Comparison of ENCODE assay signal across 12 mouse cellular contexts in the genomic region with DNA sequence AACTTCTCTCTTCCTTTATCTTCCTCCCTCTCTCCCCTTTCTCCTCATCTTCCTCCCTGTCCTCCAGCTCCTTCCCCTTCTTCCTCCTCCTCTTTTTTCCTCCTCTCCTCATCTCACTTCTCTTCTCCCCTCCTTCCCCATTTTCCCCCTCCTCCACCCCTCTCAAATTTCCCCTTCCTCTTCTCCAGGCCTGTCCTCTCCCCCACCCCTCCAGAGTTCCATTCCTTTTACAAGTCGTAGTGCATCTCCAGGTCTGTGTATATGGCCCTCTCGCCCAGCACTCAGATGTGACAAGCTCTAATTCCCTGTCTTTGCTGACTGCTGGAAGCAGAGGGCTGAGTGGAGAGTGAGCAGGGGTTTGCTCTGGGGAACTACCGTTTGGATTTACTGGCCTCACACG. TPM values are rescaled to one million over a fixed set of nuclear protein-coding genes. Genes with fewer than 3 reads are reported as not detected.
DNase-seq lines count a peak whose midpoint lies in the region; ATAC-seq and TF ChIP-seq lines count a peak whose summit lies in the region.
"Had no signal": no experiment of that assay in that cellular context is flagged by ENCODE, and none has a peak within 500 bp of the region (broad histone marks: within the 10 kb centered on the region; RNA-seq: fewer than 3 reads in every experiment).

No protein-coding gene starts in this region.

- H3K36me3 ChIP-seq in heart, embryonic 11.5 days (ENCODE audit: control insufficient read depth, insufficient read depth, low read length): no peaks in the 10 kb centered on the region
- no peaks in the 10 kb centered on the region for H3K36me3 ChIP-seq in midbrain, embryonic 10.5 days
- H3K36me3 ChIP-seq in midbrain, postnatal 0 days (ENCODE audit: insufficient read depth, low read length): no peaks in the 10 kb centered on the region
- H3K36me3 ChIP-seq in limb, embryonic 15.5 days: no peaks in the 10 kb centered on the region
- no peaks in the 10 kb centered on the region for H3K36me3 ChIP-seq in stomach, postnatal 0 days (ENCODE audit: control insufficient read depth, insufficient read depth, low read length)

- no peak overlapping the region for H3K27ac ChIP-seq in heart, embryonic 11.5 days (ENCODE audit: low read depth, low read length)
- H3K27ac ChIP-seq in midbrain, embryonic 10.5 days (replicated peaks): peak overlapping the region; percentile 85
- no peak overlapping the region for H3K27ac ChIP-seq in midbrain, postnatal 0 days (ENCODE audit: low read depth, low read length)
- no peak overlapping the region for H3K27ac ChIP-seq in limb, embryonic 15.5 days
- no peak overlapping the region for H3K27ac ChIP-seq in stomach, postnatal 0 days (replicated peaks)

- peak overlapping the region; percentile 24; the same call in 1 of the 2 replicates for H3K4me3 ChIP-seq in heart, embryonic 11.5 days (ENCODE audit: low read depth, low read length)
- peak overlapping the region; percentile 31 for H3K4me3 ChIP-seq in midbrain, embryonic 10.5 days
- H3K4me3 ChIP-seq in midbrain, postnatal 0 days (ENCODE audit: low read depth, low read length): no peak overlapping the region
- H3K4me3 ChIP-seq in limb, embryonic 15.5 days: no peak overlapping the region
- no peak overlapping the region for H3K4me3 ChIP-seq in stomach, postnatal 0 days (ENCODE audit: low read depth, low read length)

- DNase-seq in heart, postnatal 14 days: no peak
- DNase-seq in midbrain, embryonic 10.5 days (ENCODE audit: low spot score): no peak
- no peak for DNase-seq in midbrain, postnatal 0 days (ENCODE audit: low spot score)
- no peak for DNase-seq in stomach, postnatal 0 days (ENCODE audit: low spot score)
- no peak for DNase-seq in frontal cortex, postnatal 36 days (ENCODE audit: low spot score in 2 of 2)
- DNase-seq in testis, postnatal 14 days (ENCODE audit: low spot score): no peak
- DNase-seq: adrenal gland, postnatal 25 days; cerebellum, adult 8-10 months; kidney, adult 11 months had no signal

- H3K9me3 ChIP-seq in heart, embryonic 11.5 days (replicated peaks; ENCODE audit: control insufficient read depth, low read length): no peaks in the 10 kb centered on the region
- no peaks in the 10 kb centered on the region for H3K9me3 ChIP-seq in midbrain, embryonic 10.5 days (replicated peaks)
- H3K9me3 ChIP-seq in midbrain, postnatal 0 days (ENCODE audit: low read length): no peaks in the 10 kb centered on the region
- no peaks in the 10 kb centered on the region for H3K9me3 ChIP-seq in limb, embryonic 15.5 days
- H3K9me3 ChIP-seq in stomach, postnatal 0 days (ENCODE audit: control insufficient read depth, low read length): no peaks in the 10 kb centered on the region

- no peak for TF ChIP-seq CTCF in midbrain, postnatal 0 days (IDR thresholded peaks at IDR 0.05)
- no peak for TF ChIP-seq CTCF in stomach, postnatal 0 days (IDR thresholded peaks at IDR 0.05; ENCODE audit: low read depth)

- H3K27me3 ChIP-seq in heart, embryonic 11.5 days (ENCODE audit: control insufficient read depth, insufficient read depth, low read length): peaks cover 20% of the 10 kb centered on the region
- H3K27me3 ChIP-seq in midbrain, embryonic 10.5 days (ENCODE audit: low read depth, poor library complexity, severe bottlenecking): peaks cover 87% of the 10 kb centered on the region
- H3K27me3 ChIP-seq in midbrain, postnatal 0 days (ENCODE audit: insufficient read depth, low read length): 0 out of 2 replicates have a peak, but pooled peaks cover 5% of the 10 kb centered on the region
- H3K27me3 ChIP-seq in limb, embryonic 15.5 days: peaks cover 29% of the 10 kb centered on the region
- H3K27me3 ChIP-seq in stomach, postnatal 0 days (ENCODE audit: control insufficient read depth, insufficient read depth, low read length): no peaks in the 10 kb centered on the region
- H3K27me3 ChIP-seq: Patski had no signal

- no peak for TF ChIP-seq EP300 in stomach, postnatal 0 days (optimal IDR thresholded peaks at IDR 0.05)

- intact Hi-C loops in heart, postnatal 14 days (cut with DNase I): no loop called here

- 18% methylated on average over 4 of the region's 4 CpGs for WGBS in heart, embryonic 11.5 days (ENCODE audit: insufficient replicate concordance)
- WGBS in midbrain, embryonic 10.5 days: 12% methylated on average over 4 of the region's 4 CpGs
- WGBS in midbrain, postnatal 0 days: 12% methylated on average over 4 of the region's 4 CpGs
- 20% methylated on average over 4 of the region's 4 CpGs for WGBS in limb, embryonic 15.5 days
- 33% methylated on average over 4 of the region's 4 CpGs for WGBS in stomach, postnatal 0 days

- H3K4me2 ChIP-seq in heart, embryonic 11.5 days: peak overlapping the region; percentile 65
- no peak overlapping the region for H3K4me2 ChIP-seq in midbrain, postnatal 0 days (ENCODE audit: low read depth, low read length, poor library complexity, severe bottlenecking)
- H3K4me2 ChIP-seq in limb, embryonic 15.5 days: peak overlapping the region; percentile 31; the same call in 1 of the 2 replicates
- peak overlapping the region; percentile 48; the same call in 1 of the 2 replicates for H3K4me2 ChIP-seq in stomach, postnatal 0 days (replicated peaks; ENCODE audit: low read depth)

- no peak overlapping the region; the same call in 1 of the 2 replicates for H3K9ac ChIP-seq in heart, embryonic 11.5 days (ENCODE audit: low read depth, low read length)
- no peak overlapping the region for H3K9ac ChIP-seq in midbrain, postnatal 0 days (replicated peaks; ENCODE audit: low read length, poor library complexity, severe bottlenecking)
- H3K9ac ChIP-seq in limb, embryonic 15.5 days: no peak overlapping the region
- H3K9ac ChIP-seq in stomach, postnatal 0 days (ENCODE audit: low read length): no peak overlapping the region

- H3K4me1 ChIP-seq in heart, embryonic 11.5 days (ENCODE audit: control insufficient read depth, insufficient read depth, low read length): peaks cover 22% of the 10 kb centered on the region
- peaks cover 90% of the 10 kb centered on the region for H3K4me1 ChIP-seq in midbrain, embryonic 10.5 days
- H3K4me1 ChIP-seq in midbrain, postnatal 0 days (ENCODE audit: insufficient read depth, low read length): peaks cover 16% of the 10 kb centered on the region; the same call in 1 of the 2 replicates
- H3K4me1 ChIP-seq in limb, embryonic 15.5 days: peaks cover 53% of the 10 kb centered on the region
- H3K4me1 ChIP-seq in stomach, postnatal 0 days (replicated peaks; ENCODE audit: control insufficient read depth, insufficient read depth): peaks cover 3% of the 10 kb centered on the region

- no peak for ATAC-seq in heart, embryonic 11.5 days (replicated peaks; ENCODE audit: insufficient number of reproducible peaks, low FRiP score, low TSS enrichment)
- ATAC-seq in midbrain, postnatal 0 days (ENCODE audit: low FRiP score): no peak
- no peak for ATAC-seq in limb, embryonic 15.5 days (ENCODE audit: insufficient number of reproducible peaks, low FRiP score, low TSS enrichment, low read depth)
- no peak for ATAC-seq in stomach, postnatal 0 days (ENCODE audit: low FRiP score, low TSS enrichment)
- ATAC-seq: Patski had no signal

RNA-seq across cellular contexts. Expression of gene Macrod1, which starts 14.2 kb away (rescaled TPM):
- polyA plus RNA-seq in heart, embryonic 11.5 days (2014; fragmentation: Nextera tagmentation; extraction: Ambion mirVana): 13.3 and 16.7 TPM in 2 replicates
- 100 to 1,000 TPM; 181 to 186 TPM for total RNA-seq in heart, postnatal 14 days (2021)
- polyA plus RNA-seq in midbrain, embryonic 10.5 days (2016; fragmentation: Nextera tagmentation; extraction: Ambion mirVana): 2.2 and 2.9 TPM in 2 replicates
- total RNA-seq in midbrain, postnatal 0 days (2014; rRNA removed): 1.4 and 5.1 TPM in 2 replicates
- 5.9 and 6.2 TPM in 2 replicates for polyA plus RNA-seq in midbrain, postnatal 0 days (2015; fragmentation: Nextera tagmentation; extraction: Ambion mirVana)
- polyA plus RNA-seq in limb, embryonic 15.5 days (2015; fragmentation: Nextera tagmentation; extraction: Ambion mirVana): 18.2 and 27.2 TPM in 2 replicates
- 16.8 and 20.5 TPM in 2 replicates for polyA plus RNA-seq in stomach, postnatal 0 days (2015; fragmentation: Nextera tagmentation; extraction: Ambion mirVana)

RNA-seq across cellular contexts. Expression of gene Stip1, which starts 31.0 kb away (rescaled TPM):
- 266 and 283 TPM in 2 replicates for polyA plus RNA-seq in heart, embryonic 11.5 days (2014; fragmentation: Nextera tagmentation; extraction: Ambion mirVana)
- total RNA-seq in heart, postnatal 14 days (2021): 100 to 1,000 TPM in 1 of 2 experiments, 10 to 100 TPM in 1; 84.1 to 107 TPM
- 427 and 470 TPM in 2 replicates for polyA plus RNA-seq in midbrain, embryonic 10.5 days (2016; fragmentation: Nextera tagmentation; extraction: Ambion mirVana)
- total RNA-seq in midbrain, postnatal 0 days (2014; rRNA removed): 97.0 and 101 TPM in 2 replicates
- polyA plus RNA-seq in midbrain, postnatal 0 days (2015; fragmentation: Nextera tagmentation; extraction: Ambion mirVana): 142 and 147 TPM in 2 replicates
- polyA plus RNA-seq in limb, embryonic 15.5 days (2015; fragmentation: Nextera tagmentation; extraction: Ambion mirVana): 207 and 226 TPM in 2 replicates
- 67.9 and 69.7 TPM in 2 replicates for polyA plus RNA-seq in stomach, postnatal 0 days (2015; fragmentation: Nextera tagmentation; extraction: Ambion mirVana)

RNA-seq across cellular contexts. Expression of gene Flrt1, which starts 34.8 kb away (rescaled TPM):
- 0.79 and 0.97 TPM in 2 replicates for polyA plus RNA-seq in heart, embryonic 11.5 days (2014; fragmentation: Nextera tagmentation; extraction: Ambion mirVana)
- 1 to 10 TPM in 1 of 2 experiments, under 1 TPM in 1; 0.98 to 1.0 TPM for total RNA-seq in heart, postnatal 14 days (2021)
- polyA plus RNA-seq in midbrain, embryonic 10.5 days (2016; fragmentation: Nextera tagmentation; extraction: Ambion mirVana): 6.0 and 7.5 TPM in 2 replicates
- total RNA-seq in midbrain, postnatal 0 days (2014; rRNA removed): 9.9 and 11.4 TPM in 2 replicates
- 9.8 and 11.9 TPM in 2 replicates for polyA plus RNA-seq in midbrain, postnatal 0 days (2015; fragmentation: Nextera tagmentation; extraction: Ambion mirVana)
- 5.6 and 5.8 TPM in 2 replicates for polyA plus RNA-seq in limb, embryonic 15.5 days (2015; fragmentation: Nextera tagmentation; extraction: Ambion mirVana)
- 1.1 and 1.6 TPM in 2 replicates for polyA plus RNA-seq in stomach, postnatal 0 days (2015; fragmentation: Nextera tagmentation; extraction: Ambion mirVana)

RNA-seq across cellular contexts. Expression of gene Fermt3, which starts 51.5 kb away (rescaled TPM):
- polyA plus RNA-seq in heart, embryonic 11.5 days (2014; fragmentation: Nextera tagmentation; extraction: Ambion mirVana): 11.5 and 11.9 TPM in 2 replicates
- total RNA-seq in heart, postnatal 14 days (2021): 10 to 100 TPM in 1 of 2 experiments, 1 to 10 TPM in 1; 6.1 to 10.7 TPM
- polyA plus RNA-seq in midbrain, embryonic 10.5 days (2016; fragmentation: Nextera tagmentation; extraction: Ambion mirVana): 8.5 and 10.3 TPM in 2 replicates
- 5.6 and 6.2 TPM in 2 replicates for total RNA-seq in midbrain, postnatal 0 days (2014; rRNA removed)
- polyA plus RNA-seq in midbrain, postnatal 0 days (2015; fragmentation: Nextera tagmentation; extraction: Ambion mirVana): 3.0 and 3.4 TPM in 2 replicates
- 13.1 TPM in 2 replicates for polyA plus RNA-seq in limb, embryonic 15.5 days (2015; fragmentation: Nextera tagmentation; extraction: Ambion mirVana)
- 7.6 and 8.1 TPM in 2 replicates for polyA plus RNA-seq in stomach, postnatal 0 days (2015; fragmentation: Nextera tagmentation; extraction: Ambion mirVana)

Comparison
In these comparisons a context has a peak if more than half of its experiments do, and no peak if none do; other contexts are left out.
1. H3K4me3 ChIP-seq: peak in heart, embryonic 11.5 days (single experiment) and midbrain, embryonic 10.5 days (single experiment); none in midbrain, postnatal 0 days (single experiment), limb, embryonic 15.5 days (single experiment) and stomach, postnatal 0 days (single experiment).